Mouse (Mus musculus) natural killer cell, adult 2 months (primary cell): Measurements from ENCODE around the gene Ly6g6d.

ENCODE experiments used
- DNase-seq, 2 experiments: peaks; one replicate each; pipeline ENCODE4 v3.0.0; 2022; ENCODE audit warnings: low spot score in 2 of 2

Gene Ly6g6d

DNA sequence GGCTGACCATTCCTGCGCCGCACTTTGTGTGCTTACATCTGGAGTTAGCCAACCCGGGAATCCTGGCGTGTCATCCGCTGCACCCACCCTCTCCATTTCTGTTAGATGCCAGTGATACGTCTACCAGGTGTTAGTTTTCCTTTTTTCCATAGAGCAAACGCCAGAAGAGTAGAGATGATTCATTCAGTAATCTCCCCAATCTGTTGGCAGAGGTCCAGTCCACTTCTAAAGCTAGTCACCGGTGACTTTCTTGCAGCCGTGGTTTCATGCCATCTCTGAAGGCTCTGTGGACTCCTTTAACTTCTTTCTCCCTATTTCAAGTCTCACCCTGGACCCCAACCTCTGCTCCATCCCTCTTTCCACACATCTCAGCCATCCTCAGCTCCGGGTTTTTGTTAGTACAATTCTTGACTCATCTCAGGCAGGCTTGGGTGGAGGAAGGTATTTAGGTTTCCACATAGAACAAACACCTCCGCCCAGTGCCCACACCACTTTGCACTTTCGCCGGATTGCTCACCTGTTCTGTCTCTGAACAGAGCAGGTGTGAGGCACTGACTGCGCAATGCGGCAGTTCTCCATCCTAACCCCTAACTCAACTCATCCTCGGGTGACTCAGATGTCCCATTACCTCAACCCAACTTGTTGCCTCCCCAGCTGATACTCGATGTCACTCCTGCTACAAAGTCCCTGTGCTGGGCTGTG, 9.5 kb downstream of the Ly6g6d start:
- DNase-seq = no peak

GRCm38 (mm10) chr17:35066084-35066483, 11.8 kb downstream of the Ly6g6d start, which contains the start of gene Mpig6b:
Mpig6b (minus strand) TSS chr17:35066184.
- DNase-seq = no peak

DNA sequence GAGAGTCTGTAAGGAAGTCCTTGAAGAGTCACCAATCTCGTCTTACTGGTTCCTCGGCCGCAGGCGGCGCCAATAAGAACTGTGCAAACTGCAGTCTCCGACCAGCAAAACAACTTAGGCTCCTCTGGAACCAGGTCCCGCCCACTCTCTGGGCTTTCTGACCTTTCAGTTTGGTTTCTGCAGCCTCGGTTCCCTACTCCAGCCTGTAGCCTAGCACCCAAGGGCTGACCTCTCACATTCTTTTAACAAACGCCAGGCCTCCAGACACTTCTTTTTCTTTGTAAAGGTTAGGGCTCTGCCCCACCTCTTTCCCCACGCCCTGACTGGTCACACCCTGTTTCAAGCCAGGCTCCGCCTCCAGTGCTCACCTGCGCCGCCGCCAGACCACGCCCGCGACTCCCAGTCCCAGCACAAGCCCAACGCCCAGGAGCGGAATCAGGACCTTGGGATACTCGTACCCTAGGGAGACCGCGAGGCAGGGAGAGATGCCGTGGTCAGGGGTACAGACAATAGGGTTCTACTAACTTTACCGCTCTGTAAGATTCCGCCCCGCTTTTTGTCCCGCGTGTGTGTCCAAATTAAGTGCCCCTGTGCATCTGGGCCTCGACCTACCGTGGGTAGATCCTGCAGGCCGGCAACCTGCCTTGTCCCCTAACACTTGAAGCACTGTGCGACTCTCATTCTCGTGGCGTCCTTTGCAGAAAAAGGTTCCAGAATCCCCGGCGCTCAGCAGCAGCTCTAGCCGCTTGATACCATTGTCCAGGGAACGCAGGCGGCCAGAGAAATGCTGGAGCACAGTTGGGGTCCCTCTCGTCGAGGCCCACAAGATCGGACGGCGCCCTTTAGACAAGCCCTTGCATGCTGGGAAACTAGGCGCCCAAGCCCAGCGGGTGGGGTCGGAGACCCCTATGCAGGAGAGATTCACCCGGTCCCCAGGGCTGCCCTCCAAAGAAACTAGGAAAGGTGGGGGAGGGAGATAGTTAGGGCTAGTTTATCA, 12.6 kb downstream of the Ly6g6d start, which contains the start of gene Ly6g6c:
Gene Ly6g6c, plus strand, starts transcription at position 438 of the 997 bp plus-strand sequence.
- DNase-seq = no peak

DNA sequence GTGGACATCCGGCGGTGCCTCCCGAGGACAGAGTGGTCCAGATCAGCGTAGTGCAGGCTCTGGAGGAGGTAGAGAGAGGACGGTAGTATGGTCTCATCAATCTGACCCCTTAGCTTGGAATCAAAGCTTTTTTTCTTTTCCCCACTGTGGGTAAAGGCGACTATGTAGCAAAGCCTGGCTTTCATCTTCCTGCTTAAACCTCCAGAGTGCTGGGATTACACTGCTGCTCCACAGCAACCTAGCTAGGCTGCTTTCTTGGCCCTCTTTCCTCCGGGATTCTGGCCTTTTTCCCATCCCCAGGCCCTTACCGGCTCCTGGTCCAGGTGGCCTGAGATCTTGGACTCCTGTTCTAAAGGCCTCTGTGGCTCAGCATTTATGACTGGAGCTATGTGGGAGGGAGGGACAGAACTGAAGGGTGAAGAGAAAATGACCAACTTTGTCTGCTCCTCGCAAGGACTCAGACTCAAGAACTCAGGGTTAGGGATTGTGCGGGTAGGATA, 13.4 kb downstream of the Ly6g6d start:
- no peak for DNase-seq

GRCm38 (mm10) chr17:35063466-35063865, 14.4 kb downstream of the Ly6g6d start:
- DNase-seq = no peak

DNA sequence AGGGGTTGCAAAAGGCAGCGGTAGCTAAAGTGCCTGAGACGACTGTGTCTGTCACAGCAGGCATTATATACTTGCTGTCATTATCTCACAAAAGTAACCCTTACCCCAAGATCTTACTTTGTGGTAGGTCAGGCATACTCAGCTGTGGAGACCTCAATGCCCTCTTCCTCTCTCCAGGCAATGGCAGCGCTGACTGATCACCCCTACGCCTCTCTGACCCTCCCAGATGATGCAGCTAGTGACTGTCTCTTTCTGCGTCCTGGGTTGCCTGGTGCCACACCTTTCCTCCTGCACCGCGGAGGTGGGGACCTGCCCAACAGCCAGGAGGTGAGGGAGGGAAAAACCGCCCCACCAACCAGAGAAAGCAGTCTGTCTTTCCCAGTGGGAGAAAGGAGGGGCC, 16.6 kb downstream of the Ly6g6d start:
- DNase-seq = no peak

DNA sequence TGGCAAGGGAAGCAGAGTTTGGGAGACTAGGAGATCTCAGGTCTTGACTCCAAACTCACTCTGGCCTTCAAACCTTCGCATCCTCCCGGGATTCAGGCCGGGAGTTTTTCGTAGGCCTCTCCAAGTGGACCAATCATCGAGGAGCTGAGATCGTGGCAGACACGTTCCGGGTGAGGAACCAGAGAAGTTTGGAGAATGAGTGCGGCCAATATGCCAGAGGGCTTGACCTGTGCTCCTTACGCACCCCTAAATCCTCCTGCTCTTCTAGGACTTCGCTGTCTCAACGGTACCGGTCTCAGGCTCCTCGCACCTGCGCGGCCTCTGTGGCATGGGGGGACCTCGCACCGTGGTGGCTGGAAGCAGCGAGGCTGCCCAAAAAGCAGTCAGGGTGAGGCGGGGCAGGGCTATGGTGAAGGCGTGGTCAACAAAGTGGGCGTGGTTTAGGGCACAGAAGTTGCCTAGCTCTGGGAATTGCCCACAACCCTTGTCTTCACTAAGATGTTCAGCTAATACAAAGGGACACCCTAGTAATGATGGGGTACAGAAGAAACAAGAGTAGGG, 17.0 kb downstream of the Ly6g6d start:
- no peak for DNase-seq

GRCm38 (mm10) chr17:35060071-35060470, 17.8 kb downstream of the Ly6g6d start:
- DNase-seq = no peak

DNA sequence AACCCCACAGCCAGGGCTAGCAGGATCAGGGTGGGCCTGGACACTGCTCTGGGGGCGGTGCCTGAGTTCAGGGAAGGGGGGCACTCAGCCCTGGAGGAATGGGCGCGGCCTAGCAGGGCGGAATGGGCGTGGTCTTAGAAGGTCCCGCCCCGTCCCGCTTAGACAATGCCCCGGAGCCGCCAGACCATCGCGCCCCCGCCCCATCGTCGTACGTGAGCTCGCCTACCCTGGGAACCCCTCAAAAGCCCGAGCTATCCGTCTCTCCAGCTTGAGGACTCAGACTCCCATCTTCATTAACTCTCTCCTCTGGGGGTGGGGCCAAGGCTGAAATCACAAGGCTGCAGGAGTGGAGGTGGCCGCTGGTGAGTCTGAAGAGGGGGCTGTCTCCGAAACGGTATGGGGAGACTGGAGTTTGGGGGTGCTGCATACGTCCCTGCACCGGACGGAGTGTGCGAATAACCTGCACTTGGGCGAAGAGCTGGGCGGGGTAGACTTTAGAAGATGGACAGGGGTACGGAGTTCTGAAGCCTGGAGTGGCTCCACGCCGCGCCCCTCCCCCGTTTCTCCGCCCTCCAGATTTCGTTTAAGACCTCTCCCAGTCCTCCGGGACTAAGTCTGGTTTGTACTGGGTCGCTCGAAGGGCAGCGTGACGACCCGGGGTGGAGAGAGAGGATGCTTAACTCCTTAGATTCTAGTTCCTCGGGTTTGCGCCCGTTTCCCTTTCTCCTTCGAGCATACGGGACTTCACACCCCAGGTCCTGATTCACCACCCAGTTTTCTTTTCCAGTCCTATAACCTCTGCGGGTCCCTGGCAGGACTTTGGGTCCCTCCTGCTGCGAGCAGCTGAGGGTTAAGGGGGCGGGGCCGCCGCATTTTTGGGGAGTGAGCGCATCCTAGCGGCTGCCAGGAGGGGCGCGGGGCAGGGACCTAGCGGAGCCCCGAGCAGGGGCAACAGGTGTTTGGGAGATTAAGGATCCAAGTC, 18.7 kb downstream of the Ly6g6d start, which contains the start of gene Ddah2:
Gene Ddah2, plus strand, starts transcription at position 125 of the 982 bp plus-strand sequence.
- DNase-seq = peak; percentile 72 to 86

GRCm38 (mm10) chr17:35058316-35058715, 19.5 kb downstream of the Ly6g6d start:
- no peak for DNase-seq

DNA sequence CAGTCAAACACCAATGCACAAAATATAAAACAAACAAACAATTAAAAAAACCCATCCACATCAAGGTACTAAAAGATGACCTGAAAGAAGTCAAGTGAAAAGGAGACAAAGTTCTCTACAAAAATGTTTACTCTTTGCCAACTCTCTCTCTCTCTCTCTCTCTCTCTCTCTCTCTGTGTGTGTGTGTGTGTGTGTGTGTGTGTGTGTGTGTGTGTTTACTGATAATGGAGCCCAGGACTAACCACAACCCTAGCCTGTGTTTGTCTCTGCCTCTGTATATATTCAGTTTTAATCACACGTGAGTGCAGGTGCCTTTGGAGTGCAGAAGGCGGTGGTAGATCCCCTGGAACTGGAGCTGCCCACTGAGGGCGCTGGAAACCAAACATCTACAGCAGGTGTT, 20.8 kb downstream of the Ly6g6d start:
- no peak for DNase-seq

DNA sequence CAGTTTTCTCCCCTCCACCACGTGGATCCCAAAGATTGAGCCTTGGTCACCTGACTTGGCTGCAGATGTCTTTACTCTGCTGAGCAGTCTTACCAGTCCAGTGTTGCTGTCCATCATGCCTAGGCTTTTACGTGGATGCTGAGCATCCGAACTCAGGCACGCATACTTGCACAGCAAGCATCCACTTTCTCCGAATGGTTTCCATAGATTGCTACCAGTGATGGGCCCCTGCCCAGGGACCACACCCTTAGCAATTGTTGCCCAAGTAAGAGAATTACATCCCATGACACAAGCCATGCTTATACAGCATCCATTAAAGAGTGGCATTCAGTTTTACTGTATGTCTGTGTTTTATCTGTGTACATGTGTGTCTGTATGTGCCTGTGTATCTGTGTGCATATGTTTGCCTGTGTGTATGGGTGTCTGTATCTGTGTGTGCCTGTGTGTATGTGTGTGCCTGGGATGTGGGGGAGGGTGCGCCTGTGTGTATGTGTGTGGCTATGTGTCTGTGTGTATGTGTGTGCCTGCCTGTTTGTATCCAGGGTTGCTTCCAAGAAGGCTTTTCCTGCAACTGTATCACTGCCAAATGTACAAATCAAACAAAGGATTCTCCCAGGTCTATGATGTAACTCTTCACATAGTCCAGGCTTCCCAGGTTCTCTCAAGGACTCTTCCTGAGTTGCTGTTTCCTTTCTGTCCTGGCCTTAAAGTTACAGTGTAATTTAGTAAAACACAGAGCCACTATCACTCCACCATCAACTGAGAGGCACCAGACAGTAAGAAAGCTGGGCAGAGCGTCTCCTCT, 22.0 kb downstream of the Ly6g6d start:
- no peak for DNase-seq

DNA sequence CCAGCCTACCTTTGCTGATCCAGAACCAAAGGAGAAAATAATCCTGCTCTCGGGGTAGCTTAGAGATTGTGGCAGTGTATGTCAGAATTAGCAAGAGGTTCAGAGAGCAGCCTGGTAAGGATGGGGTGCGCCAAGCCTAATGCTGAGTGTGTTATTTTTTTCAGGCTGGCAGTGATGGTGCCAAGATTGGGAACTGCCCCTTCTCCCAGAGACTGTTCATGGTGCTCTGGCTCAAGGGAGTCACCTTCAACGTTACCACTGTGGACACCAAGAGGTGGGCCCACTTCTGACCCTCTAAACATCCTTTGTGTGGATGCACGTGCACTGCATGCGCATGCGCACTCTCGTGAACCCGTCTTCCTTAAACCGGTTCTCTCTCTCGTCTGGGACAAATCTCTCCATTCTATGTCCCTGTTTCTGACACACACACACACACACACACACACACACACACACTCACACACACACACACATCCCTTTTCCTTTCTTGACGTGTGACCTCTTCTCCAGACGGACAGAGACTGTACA, 25.5 kb downstream of the Ly6g6d start:
- DNase-seq = no peak

DNA sequence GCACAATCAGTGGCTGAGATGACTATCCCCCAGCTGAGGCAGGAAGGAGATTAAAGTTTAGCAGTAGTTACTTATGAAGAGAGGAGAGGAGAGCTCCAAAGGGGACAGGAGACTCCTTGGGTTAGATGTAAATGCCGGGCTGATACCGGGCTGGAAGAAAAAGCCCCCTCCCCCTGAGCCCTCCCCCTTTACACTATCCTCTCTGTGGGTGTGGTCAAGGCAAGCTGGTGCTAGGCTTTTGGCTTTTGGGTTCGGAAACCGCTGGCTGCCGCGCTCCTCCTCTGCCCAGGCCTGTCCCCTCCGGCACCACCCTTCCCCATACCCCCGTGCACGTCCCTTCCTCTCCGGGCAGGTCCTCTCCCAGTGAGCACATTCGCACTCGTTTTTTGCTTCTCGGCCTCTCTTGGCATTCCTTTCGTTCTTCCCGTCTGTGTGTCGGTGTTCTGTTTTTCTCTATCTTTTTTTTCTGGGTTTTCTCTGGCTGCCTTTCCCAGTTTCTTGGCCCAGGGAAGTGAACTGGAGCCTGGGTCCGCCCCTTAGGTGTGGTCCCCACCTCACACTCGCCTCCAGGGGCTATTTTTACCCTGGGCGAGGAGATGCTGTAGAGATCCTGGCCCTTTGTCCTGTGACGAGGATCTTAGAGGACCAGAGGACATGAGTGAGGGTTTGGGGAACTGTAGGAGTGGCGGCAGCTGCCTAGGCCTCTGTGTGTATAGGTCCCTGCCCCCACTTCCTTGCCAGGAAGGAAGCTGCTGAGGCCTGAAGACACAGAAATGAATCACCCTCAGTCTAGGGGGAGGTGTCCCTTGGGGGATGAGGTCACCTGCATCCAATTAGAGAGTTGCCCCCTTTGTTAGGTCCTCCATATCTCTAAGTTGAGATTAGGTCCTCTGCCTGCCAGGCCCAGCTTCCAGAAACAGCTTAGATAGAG, 26.4 kb downstream of the Ly6g6d start:
- DNase-seq = peak; percentile 82 to 89

DNA sequence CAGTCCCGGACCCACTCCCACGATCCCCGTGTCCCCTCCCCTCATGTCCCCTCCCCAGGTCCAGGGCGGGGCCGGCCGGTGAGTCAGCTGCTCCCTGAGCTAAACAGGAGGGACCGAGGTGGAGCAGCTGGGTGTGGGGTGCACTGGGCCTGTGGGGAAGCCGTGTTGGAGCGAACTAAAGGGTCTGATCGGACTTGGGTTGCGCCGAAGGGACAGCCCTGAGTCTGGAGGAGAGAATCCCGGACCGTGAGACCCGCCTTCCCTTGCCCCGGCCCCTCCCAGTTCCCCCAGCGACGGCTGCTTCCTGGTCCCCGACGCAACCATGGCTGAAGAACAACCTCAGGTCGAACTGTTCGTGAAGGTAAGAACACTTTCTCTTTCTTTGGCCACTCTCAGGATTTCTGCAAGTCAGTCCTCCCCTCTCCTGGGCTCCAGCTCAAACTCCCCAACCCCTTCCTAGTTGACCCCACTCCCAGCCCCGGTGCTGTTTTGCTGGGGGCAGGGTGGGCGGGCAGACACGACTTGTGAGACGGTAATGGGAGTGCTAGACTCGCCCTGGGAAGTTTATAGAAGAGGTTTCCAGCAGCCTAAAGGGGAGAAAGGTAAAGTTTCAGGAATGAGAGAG, 27.6 kb downstream of the Ly6g6d start:
- peak; percentile 53 to 60 for DNase-seq

GRCm38 (mm10) chr17:35049561-35050016, 28.3 kb downstream of the Ly6g6d start, which contains the start of gene Clic1:
Clic1 (plus strand) TSS chr17:35049966.
- DNase-seq = no peak

GRCm38 (mm10) chr17:35048932-35049440, 28.9 kb downstream of the Ly6g6d start:
- DNase-seq = no peak
